Mouse (Mus musculus) v-Abl transformed pro-B cells (cell line): ENCODE measurements at regions not wholly inside any gene's neighbourhood (a gene's known extent, or its start where the extent isn't known, plus 50 kb on each side); places are given as distances from the start of the nearest gene placed in this dataset.
"Not testable (repeated sequence)": the region's sequence is repeated elsewhere in the genome, so short reads cannot be mapped to it uniquely, and the experiment has no call there.

Experiments
- in situ Hi-C, 2 experiments: fragments of 400-800 bp; cut with MboI; formaldehyde crosslinking; loops; one replicate each; pipeline ENCODE4 v1.15.1; 2025; ENCODE audit not compliant: unreplicated experiment in 2 of 2

DNA sequence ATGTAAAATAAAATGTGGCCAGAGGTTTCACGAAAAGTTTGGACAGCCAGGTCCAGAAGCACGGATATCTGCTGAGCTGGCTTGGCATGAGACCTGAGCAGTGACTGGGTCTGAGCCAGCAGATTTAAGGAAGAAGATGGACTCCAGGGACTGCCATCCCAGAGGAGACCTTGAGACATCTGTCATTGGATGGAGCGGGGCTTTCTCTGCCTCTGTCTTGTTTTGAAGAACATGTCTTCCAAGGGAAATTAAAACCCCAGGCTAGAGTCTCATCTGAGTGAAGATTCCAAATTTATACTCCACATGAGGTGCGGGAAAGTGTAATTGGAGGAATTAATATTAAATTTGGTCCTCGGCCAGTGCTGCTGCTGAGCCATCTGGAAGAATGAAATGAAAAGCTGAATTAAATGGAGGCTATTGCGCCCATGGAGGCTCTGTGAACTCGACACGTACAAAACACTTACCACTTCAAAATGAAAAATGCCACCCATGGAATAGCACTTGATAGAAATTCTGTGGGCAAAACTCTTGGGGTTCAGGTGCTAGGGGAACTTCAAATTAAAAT is 129.8 kb upstream of the Adcy2 start:
- in situ Hi-C loops, result no loop called here

DNA sequence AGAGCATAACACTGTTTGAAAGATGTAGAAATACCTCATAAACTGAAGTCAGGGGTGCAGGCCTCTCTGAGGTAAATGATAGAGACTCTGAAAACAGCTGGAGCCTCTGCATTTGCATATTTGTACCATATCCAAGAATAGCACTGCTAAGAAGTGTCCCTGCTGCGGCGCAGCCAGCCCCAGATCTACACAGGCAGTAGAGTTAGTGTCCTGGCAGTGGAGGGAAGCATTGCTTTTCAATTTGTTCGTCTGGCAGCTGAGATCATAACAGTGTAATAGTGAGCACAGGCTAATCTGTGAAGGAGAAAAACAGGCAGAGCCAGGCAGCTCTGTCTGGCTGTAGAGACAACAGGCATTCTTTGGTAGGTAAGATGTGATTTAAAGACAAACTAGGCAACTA is 128.2 kb upstream of the Adcy2 start:
- in situ Hi-C loops, result no loop called here

DNA sequence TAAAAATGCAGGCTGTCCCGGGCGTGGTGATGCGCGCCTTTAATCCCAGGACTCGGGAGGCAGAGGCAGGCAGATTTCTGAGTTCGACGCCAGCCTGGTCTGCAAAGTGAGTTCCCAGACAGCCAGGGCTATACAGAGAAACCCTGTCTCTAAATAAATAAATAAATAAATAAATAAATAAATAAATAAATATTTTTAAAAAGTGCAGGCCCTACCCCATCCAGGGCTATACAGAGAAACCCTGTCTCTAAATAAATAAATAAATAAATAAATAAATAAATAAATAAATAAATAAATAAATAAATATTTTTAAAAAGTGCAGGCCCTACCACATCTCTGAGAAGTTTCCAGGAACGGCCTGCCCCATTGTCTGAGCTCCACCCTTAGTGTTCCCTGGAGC is 119.4 kb upstream of the Adcy2 start:
- in situ Hi-C loops, result not testable (repeated sequence)

DNA sequence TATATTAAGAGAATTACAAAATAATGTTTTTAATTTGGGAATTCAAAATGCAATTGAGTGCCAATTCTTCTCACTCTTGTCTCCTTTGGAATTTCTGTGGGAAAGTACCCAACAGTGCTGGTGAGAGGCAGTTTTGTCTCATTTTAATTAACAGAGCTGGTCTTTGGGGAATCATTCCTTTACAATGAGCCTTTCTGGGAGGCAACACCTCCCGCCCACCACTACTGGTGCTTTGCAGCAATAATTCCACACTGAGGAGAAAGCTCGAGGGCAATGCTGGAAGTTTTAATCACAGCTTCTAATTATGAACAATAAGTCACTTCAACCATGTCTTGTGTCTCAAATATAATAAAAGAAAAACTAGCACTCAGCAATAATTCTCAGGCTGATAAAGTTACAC is 109.8 kb upstream of the Adcy2 start:
- in situ Hi-C loops, result no loop called here

DNA sequence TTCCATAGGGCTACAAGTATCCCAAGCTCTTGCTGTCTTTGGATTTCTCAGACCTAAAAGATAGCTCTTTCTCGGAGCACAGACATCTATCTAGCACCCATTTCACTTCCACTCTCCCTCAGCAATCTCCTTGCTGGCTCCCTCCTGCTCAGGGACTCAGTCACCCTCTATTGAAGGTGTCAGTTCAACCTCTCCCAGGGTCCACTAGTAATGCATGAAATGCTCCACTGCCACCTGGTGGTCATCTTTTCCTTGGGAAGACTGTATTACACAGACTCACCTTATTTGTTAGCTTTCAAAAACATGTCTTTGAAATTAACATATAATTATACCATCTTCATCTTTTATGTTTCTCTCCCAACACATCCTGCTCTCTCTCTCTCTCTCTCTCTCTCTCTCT is 87.3 kb upstream of the Adcy2 start:
- in situ Hi-C loops, result loop anchor here in 1 of 2 experiments (25.0 kb wide), 1 partner anchor 299 kb away; no protein-coding TSS in a partner anchor

DNA sequence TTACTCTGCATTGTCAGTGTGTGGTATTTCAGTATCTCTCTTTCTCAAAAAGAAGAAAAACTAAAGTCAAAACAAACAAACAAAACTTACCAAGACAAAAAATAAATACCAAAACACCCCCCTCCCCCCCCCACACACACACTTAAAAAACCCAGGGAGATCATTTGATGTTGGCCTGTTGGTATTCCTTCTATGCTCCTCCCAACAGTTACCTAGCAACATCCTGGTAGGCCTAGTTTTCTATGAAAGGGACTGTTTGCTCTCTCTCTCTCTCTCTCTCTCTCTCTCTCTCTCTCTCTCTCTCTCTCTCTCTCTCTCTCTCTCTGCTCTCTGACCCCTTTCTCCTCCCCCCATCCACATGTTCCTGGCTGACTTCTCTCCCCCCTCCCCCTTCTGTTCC is 71.0 kb upstream of the Adcy2 start:
- in situ Hi-C loops, result loop anchor here in 1 of 2 experiments (10.0 kb wide), 1 partner anchor 466 kb away; no protein-coding TSS in a partner anchor

DNA sequence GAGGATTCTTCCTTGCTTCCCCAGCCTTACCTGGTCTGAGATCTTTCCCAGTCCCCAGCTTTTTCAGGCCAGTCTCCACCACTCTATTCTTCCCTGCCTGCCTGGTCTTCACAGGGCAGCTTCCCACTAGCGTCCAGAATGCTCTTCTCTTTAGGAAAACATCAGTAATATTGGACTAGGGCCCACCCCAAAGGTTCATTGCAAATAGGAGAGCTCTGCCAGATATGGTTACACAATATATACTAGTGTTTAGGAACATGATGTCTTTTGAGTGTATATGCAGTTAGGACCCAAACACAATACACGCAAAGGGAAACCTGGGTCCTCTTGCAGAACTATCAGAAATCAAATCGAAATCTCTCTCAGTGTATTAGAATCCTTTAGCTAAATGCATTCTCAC is 70.5 kb upstream of the Adcy2 start:
- in situ Hi-C loops, result loop anchor here in 1 of 2 experiments (10.0 kb wide), 1 partner anchor 465 kb away; no protein-coding TSS in a partner anchor

DNA sequence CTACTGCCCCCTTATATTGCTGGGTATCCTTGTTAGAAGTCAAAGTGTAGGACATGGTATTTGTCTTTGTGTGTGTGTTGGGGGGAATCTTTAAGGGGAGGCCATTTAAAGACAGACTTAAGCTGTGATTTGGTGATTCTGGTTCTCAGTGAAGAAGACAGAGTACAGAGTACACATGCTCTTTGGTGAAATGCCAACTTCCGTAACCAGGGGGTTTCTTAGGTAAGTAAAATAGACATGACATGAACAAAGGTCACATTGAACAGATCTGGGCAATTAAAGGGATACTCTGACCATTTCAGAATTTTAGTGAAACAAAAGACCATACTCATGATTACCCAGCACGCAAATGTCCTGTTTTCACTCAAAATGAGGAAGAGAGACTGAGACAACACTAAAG is 67.3 kb upstream of the Adcy2 start:
- in situ Hi-C loops, result no loop called here

DNA sequence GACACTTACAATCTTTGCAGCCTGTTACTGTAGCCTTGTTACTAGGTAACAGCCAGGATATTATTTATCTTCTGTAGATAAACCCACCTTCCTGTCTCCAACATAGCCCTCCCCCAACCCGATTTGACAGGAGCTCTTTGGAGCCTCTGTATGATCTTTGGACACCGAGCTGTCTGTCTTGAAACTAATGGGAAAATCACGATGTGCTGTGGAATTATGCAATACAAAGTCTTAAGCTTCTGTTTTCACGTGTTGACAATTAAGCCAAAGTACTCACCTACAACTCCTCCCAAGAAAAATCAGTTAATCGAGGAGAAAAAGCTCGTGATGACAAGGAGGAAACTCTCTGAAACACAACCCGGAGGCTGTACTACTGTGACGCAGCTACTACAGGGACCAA is 65.9 kb upstream of the Adcy2 start:
- in situ Hi-C loops, result no loop called here

DNA sequence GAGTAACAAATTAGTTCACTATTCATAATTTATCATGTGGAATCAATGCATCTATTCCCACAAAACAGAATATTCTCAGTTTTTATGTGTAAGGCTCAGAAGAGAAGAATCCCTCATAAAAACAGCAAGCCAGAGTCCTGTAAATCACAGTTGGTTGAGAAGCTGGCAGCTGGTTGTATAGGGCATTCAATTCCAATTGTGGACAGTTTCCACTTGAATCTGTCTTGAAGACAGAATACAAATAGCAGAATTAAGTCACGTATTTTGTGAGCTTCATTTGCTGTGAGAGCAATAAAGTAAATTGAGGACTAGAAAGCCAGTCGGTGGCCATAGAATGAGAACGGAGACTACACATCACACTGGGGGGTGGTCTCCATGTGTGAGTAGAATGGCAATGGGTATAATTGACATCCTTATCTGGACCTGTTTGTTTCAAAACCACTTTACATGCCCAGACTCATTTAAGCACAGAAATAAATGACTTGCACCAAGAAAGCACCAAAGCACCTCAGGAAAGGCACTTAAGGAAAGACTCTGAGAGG is 63.4 kb upstream of the Adcy2 start:
- in situ Hi-C loops, result no loop called here

DNA sequence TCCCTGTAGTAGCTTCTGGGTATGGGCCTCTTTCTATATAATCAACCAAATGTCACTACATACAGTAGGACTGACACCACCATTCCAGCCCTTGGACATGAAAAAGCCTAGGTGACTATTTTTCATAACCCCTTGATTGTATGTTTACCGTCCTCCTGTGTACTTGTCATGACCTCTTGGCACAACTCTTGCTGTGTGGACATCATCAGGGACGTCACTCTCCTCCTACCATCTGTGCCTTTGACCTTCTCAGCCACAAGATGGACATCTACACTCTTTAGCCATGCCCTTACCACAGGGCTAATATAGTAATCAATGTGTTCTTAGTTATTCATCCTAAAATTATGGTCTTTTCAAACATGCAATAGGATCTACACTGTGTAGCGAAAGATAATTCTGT is 62.1 kb upstream of the Adcy2 start:
- in situ Hi-C loops, result no loop called here
